Mouse (Mus musculus) heart, embryonic 11.5 days (tissue): Measurements from ENCODE around the gene L3mbtl1. TPM values are rescaled to one million over a fixed set of nuclear protein-coding genes. Genes with fewer than 3 reads are reported as not detected.

ENCODE experiments used
- ATAC-seq: fragments of 200-750 bp; cut with Nextera tagmentation; replicated peaks from 2 replicates; pipeline ENCODE4 v1.8.0; 2017; ENCODE audit warnings: moderate library complexity; ENCODE audit not compliant: insufficient number of reproducible peaks, low FRiP score, low TSS enrichment
- H3K27ac ChIP-seq: fragments of 300-500 bp; sonication (generic); 2 replicates; pipeline ENCODE4 v1.5.1; 2014; ENCODE audit warnings: mild to moderate bottlenecking, low read depth, low read length
- H3K27me3 ChIP-seq: fragments of 300-500 bp; sonication (generic); 2 replicates; pipeline ENCODE4 v1.6.1; 2014; ENCODE audit warnings: mild to moderate bottlenecking, low read length, mixed read lengths; ENCODE audit not compliant: control insufficient read depth, insufficient read depth
- H3K36me3 ChIP-seq: fragments of 300-500 bp; sonication (generic); 2 replicates; pipeline ENCODE4 v1.6.1; 2014; ENCODE audit warnings: mild to moderate bottlenecking, low read length, moderate library complexity, mixed read lengths; ENCODE audit not compliant: control insufficient read depth, insufficient read depth
- H3K4me1 ChIP-seq: fragments of 300-500 bp; sonication (generic); 2 replicates; pipeline ENCODE4 v1.6.1; 2014; ENCODE audit warnings: low read length; ENCODE audit not compliant: control insufficient read depth, insufficient read depth
- H3K4me2 ChIP-seq: fragments of 300-500 bp; sonication (generic); 2 replicates; pipeline ENCODE4 v1.6.1; 2014; ENCODE audit warnings: mild to moderate bottlenecking, moderate library complexity
- H3K4me3 ChIP-seq: fragments of 300-500 bp; sonication (generic); 2 replicates; pipeline ENCODE4 v1.5.1; 2014; ENCODE audit warnings: low read depth, low read length
- H3K9ac ChIP-seq: fragments of 300-500 bp; sonication (generic); 2 replicates; pipeline ENCODE4 v1.6.1; 2014; ENCODE audit warnings: mild to moderate bottlenecking, low read depth, low read length, moderate library complexity
- H3K9me3 ChIP-seq: fragments of 300-500 bp; sonication (generic); replicated peaks from 2 replicates; pipeline ENCODE4 v1.6.1; 2016; ENCODE audit warnings: low read length; ENCODE audit not compliant: control insufficient read depth
- WGBS: fragments of 180-500 bp; shearing (Covaris S2); extraction: QIAGEN DNeasy Blood & Tissue Kit; methylation state at CpG from one replicate; pipeline ENCODE4 v1.1.7; 2014; ENCODE audit not compliant: insufficient replicate concordance; 5-methylcytosine and 5-hydroxymethylcytosine counted together
- polyA plus RNA-seq: library from polyadenylated mRNA; unstranded; fragments of >200 nt; fragmentation: Nextera tagmentation; extraction: Ambion mirVana; gene quantifications from 2 replicates; pipeline ENCODE4 v1.2.1, GENCODE M21; 2014

The L3mbtl1 gene
- polyA plus RNA-seq, 1 experiment from 2014 or later = not detected

GRCm38 (mm10) chr2:162931674-162932650 is 11.3 kb upstream of the L3mbtl1 start:
- H3K36me3 ChIP-seq = peaks cover 24% of the 10 kb centered on the region
- peak overlapping the region; percentile 100 for H3K9ac ChIP-seq
- WGBS = under 1% methylated on average over 61 of the region's 103 CpGs
- H3K4me1 ChIP-seq = peaks cover 3% of the 10 kb centered on the region; the same call in 1 of the 2 replicates
- no peaks in the 10 kb centered on the region for H3K9me3 ChIP-seq
- H3K4me3 ChIP-seq = peak overlapping the region; percentile 98
- H3K4me2 ChIP-seq = peak overlapping the region; percentile 89
- ATAC-seq = peak; percentile 56
- peak overlapping the region; percentile 96 for H3K27ac ChIP-seq
- no peaks in the 10 kb centered on the region for H3K27me3 ChIP-seq

GRCm38 (mm10) chr2:162932706-162933105 is 10.6 kb upstream of the L3mbtl1 start:
- peaks cover 29% of the 10 kb centered on the region for H3K36me3 ChIP-seq
- no peak overlapping the region for H3K27ac ChIP-seq
- no peaks in the 10 kb centered on the region for H3K27me3 ChIP-seq
- H3K4me1 ChIP-seq = peaks cover 3% of the 10 kb centered on the region; the same call in 1 of the 2 replicates
- H3K9me3 ChIP-seq = no peaks in the 10 kb centered on the region
- peak overlapping the region; percentile 98 for H3K4me3 ChIP-seq
- H3K9ac ChIP-seq = no peak overlapping the region
- no peak for ATAC-seq
- WGBS = 57% methylated on average over 4 of the region's 4 CpGs
- peak overlapping the region; percentile 89 for H3K4me2 ChIP-seq

GRCm38 (mm10) chr2:162934421-162934820 is 8.9 kb upstream of the L3mbtl1 start:
- H3K36me3 ChIP-seq = peaks cover 41% of the 10 kb centered on the region
- H3K4me2 ChIP-seq = no peak overlapping the region

GRCm38 (mm10) chr2:162935700-162936099 is 7.6 kb upstream of the L3mbtl1 start:
- peaks cover 41% of the 10 kb centered on the region for H3K36me3 ChIP-seq
- H3K4me2 ChIP-seq = no peak overlapping the region
- no peak overlapping the region for H3K27ac ChIP-seq
- no peaks in the 10 kb centered on the region for H3K9me3 ChIP-seq
- no peak overlapping the region for H3K9ac ChIP-seq
- no peak overlapping the region for H3K4me3 ChIP-seq
- WGBS = 92% methylated on average over 3 of the region's 3 CpGs
- peaks cover 3% of the 10 kb centered on the region; the same call in 1 of the 2 replicates for H3K4me1 ChIP-seq
- no peak for ATAC-seq
- H3K27me3 ChIP-seq = no peaks in the 10 kb centered on the region

More at GRCm38 (mm10) chr2:162934421-162934820, 8.9 kb upstream of the L3mbtl1 start:
- no peak for ATAC-seq
- H3K4me1 ChIP-seq = peaks cover 3% of the 10 kb centered on the region; the same call in 1 of the 2 replicates
- H3K9me3 ChIP-seq = no peaks in the 10 kb centered on the region
- 94% methylated on average over 19 of the region's 19 CpGs for WGBS
- H3K27me3 ChIP-seq = no peaks in the 10 kb centered on the region
- no peak overlapping the region for H3K9ac ChIP-seq
- no peak overlapping the region for H3K4me3 ChIP-seq
- H3K27ac ChIP-seq = no peak overlapping the region

GRCm38 (mm10) chr2:162939562-162939961 is 3.7 kb upstream of the L3mbtl1 start:
- Histone ChIP-seq H3K4me1 (peaks cover 2% of the 10 kb centered on the region; the same call in 1 of the 2 replicates), H3K4me2 (no peak overlapping the region), H3K27me3 (peaks cover 20% of the 10 kb centered on the region), H3K4me3 (no peak overlapping the region), H3K36me3 (peaks cover 27% of the 10 kb centered on the region), H3K9ac (no peak overlapping the region), H3K9me3 (no peaks in the 10 kb centered on the region), H3K27ac (no peak overlapping the region)
- no peak for ATAC-seq
- 74% methylated on average over 1 of the region's 1 CpGs for whole genome bisulfite sequencing

GRCm38 (mm10) chr2:162943931-162944330 is 659 bp downstream of the L3mbtl1 start:
- H3K27ac ChIP-seq = no peak overlapping the region
- no peak for ATAC-seq
- peak overlapping the region; percentile 98 for H3K4me2 ChIP-seq
- no peak overlapping the region for H3K9ac ChIP-seq
- 10% methylated on average over 11 of the region's 11 CpGs for WGBS
- H3K36me3 ChIP-seq = 0 out of 2 replicates have a peak, but pooled peaks cover 2% of the 10 kb centered on the region
- H3K4me1 ChIP-seq = peaks cover 2% of the 10 kb centered on the region; the same call in 1 of the 2 replicates
- peak overlapping the region; percentile 63 for H3K4me3 ChIP-seq
- H3K9me3 ChIP-seq = no peaks in the 10 kb centered on the region
- H3K27me3 ChIP-seq = peaks cover 23% of the 10 kb centered on the region

- peaks cover 2% of the 10 kb centered on the region; the same call in 1 of the 2 replicates for H3K4me1 ChIP-seq
- H3K4me3 ChIP-seq = no peak overlapping the region
- H3K9ac ChIP-seq = no peak overlapping the region
- no peaks in the 10 kb centered on the region for H3K36me3 ChIP-seq
- no peaks in the 10 kb centered on the region for H3K9me3 ChIP-seq
- no peak overlapping the region for H3K27ac ChIP-seq
- H3K4me2 ChIP-seq = no peak overlapping the region
- peaks cover 20% of the 10 kb centered on the region for H3K27me3 ChIP-seq
- ATAC-seq = no peak
- 77% methylated on average over 5 of the region's 5 CpGs for WGBS
These were observed 3.7 kb downstream of the L3mbtl1 start for GRCm38 (mm10) chr2:162946964-162947363.

GRCm38 (mm10) chr2:162947736-162948135 is 4.5 kb downstream of the L3mbtl1 start:
- no peak overlapping the region for H3K9ac ChIP-seq
- peaks cover 2% of the 10 kb centered on the region; the same call in 1 of the 2 replicates for H3K4me1 ChIP-seq

More at GRCm38 (mm10) chr2:162947736-162948135, 4.5 kb downstream of the L3mbtl1 start:
- ATAC-seq = no peak
- Histone ChIP-seq H3K27ac (no peak overlapping the region), H3K9me3 (no peaks in the 10 kb centered on the region), H3K36me3 (no peaks in the 10 kb centered on the region), H3K27me3 (peaks cover 19% of the 10 kb centered on the region), H3K4me2 (peak overlapping the region; percentile 60), H3K4me3 (peak overlapping the region; percentile 24; the same call in 1 of the 2 replicates)
- WGBS = 33% methylated on average over 15 of the region's 15 CpGs
